In genomic region chr9:105808920-105809505, GRCm38 (mm10) we compare ENCODE assay signal across 21 mouse cellular contexts. TPM values are rescaled to one million over a fixed set of nuclear protein-coding genes. Genes with fewer than 3 reads are reported as not detected.
"Had no signal": no experiment of that assay in that cellular context is flagged by ENCODE, and none has a peak within 500 bp of the region (broad histone marks: within the 10 kb centered on the region; RNA-seq: fewer than 3 reads in every experiment).

No protein-coding gene starts in this region.

- H3K27ac ChIP-seq: kidney, postnatal 0 days; left cerebral cortex, adult 2 months; limb, embryonic 12.5 days; limb, embryonic 15.5 days; liver, embryonic 14.5 days; lung, embryonic 15.5 days; midbrain, embryonic 10.5 days; midbrain, embryonic 13.5 days; neural tube, embryonic 13.5 days; stomach, postnatal 0 days had no signal

- H3K9me3 ChIP-seq: limb, embryonic 12.5 days; limb, embryonic 15.5 days; lung, embryonic 15.5 days; megakaryocyte, embryonic 14.5 days; midbrain, embryonic 10.5 days; midbrain, embryonic 13.5 days; neural tube, embryonic 13.5 days had no signal

- H3K27me3 ChIP-seq: limb, embryonic 12.5 days; limb, embryonic 15.5 days; lung, embryonic 15.5 days; megakaryocyte, embryonic 14.5 days; midbrain, embryonic 13.5 days; neural tube, embryonic 13.5 days had no signal

- H3K4me1 ChIP-seq: lung, embryonic 15.5 days; megakaryocyte, embryonic 14.5 days; midbrain, embryonic 13.5 days had no signal

- DNase-seq: layer of hippocampus, postnatal 36 days; left cerebral cortex, postnatal 4 days; lung, adult 18-20 months; lung, postnatal 10 days; lung, postnatal 36 days; thymus, adult 2 months; thymus, postnatal 14 days; thymus, postnatal 4 days had no signal

- H3K36me3 ChIP-seq: limb, embryonic 12.5 days; limb, embryonic 15.5 days; lung, embryonic 15.5 days; midbrain, embryonic 10.5 days; midbrain, embryonic 13.5 days; neural tube, embryonic 13.5 days had no signal

- H3K4me3 ChIP-seq: left cerebral cortex, adult 2 months; limb, embryonic 12.5 days; limb, embryonic 15.5 days; lung, embryonic 15.5 days; megakaryocyte, embryonic 14.5 days; midbrain, embryonic 10.5 days; midbrain, embryonic 13.5 days; myocyte; neural tube, embryonic 13.5 days had no signal

RNA-seq across cellular contexts. Expression of gene Col6a6, which starts 18.9 kb away (rescaled TPM):
- total RNA-seq: monocyte, adult 5-6 weeks had no signal
